Mouse (Mus musculus) liver, embryonic 11.5 days (tissue): ENCODE data around the gene Lyrm2. TPM values are rescaled to one million over a fixed set of nuclear protein-coding genes. Genes with fewer than 3 reads are reported as not detected.
A peak's percentile ranks its signal among the peaks of the same experiment; 100 is the strongest.

Experiments used
- ATAC-seq: fragments of 200-750 bp; cut with Nextera tagmentation; replicated peaks from 2 replicates; pipeline ENCODE4 v1.8.0; 2017; ENCODE audit warnings: moderate number of reproducible peaks, mild to moderate bottlenecking, moderate TSS enrichment, moderate library complexity; ENCODE audit not compliant: low FRiP score
- DNase-seq: peaks from one replicate; pipeline ENCODE4 v3.0.0-alpha.2; 2017; ENCODE audit warnings: low spot score
- H3K27ac ChIP-seq: fragments of 300-500 bp; sonication (generic); 2 replicates; pipeline ENCODE4 v1.5.1; 2014; ENCODE audit warnings: mild to moderate bottlenecking, low read depth, low read length, control low read depth
- H3K27me3 ChIP-seq: fragments of 300-500 bp; sonication (generic); replicated peaks from 2 replicates; pipeline ENCODE4 v1.6.1; 2014; ENCODE audit warnings: low read length, mixed read lengths; ENCODE audit not compliant: control insufficient read depth, insufficient read depth
- H3K36me3 ChIP-seq: fragments of 300-500 bp; sonication (generic); 2 replicates; pipeline ENCODE4 v1.6.1; 2014; ENCODE audit warnings: mild to moderate bottlenecking, low read length, moderate library complexity, mixed read lengths; ENCODE audit not compliant: control insufficient read depth, insufficient read depth
- H3K4me1 ChIP-seq: fragments of 300-500 bp; sonication (generic); replicated peaks from 2 replicates; pipeline ENCODE4 v1.6.1; 2014; ENCODE audit warnings: low read length, mixed read lengths; ENCODE audit not compliant: control insufficient read depth, insufficient read depth
- H3K4me2 ChIP-seq: fragments of 300-500 bp; sonication (generic); 2 replicates; pipeline ENCODE4 v1.6.1; 2014; ENCODE audit warnings: mild to moderate bottlenecking, control low read depth, moderate library complexity
- H3K4me3 ChIP-seq: fragments of 300-500 bp; sonication (generic); 2 replicates; pipeline ENCODE4 v1.5.1; 2014; ENCODE audit warnings: low read depth, low read length, control low read depth
- H3K9ac ChIP-seq: fragments of 300-500 bp; sonication (generic); 2 replicates; pipeline ENCODE4 v1.6.1; 2014; ENCODE audit warnings: low read depth, low read length, control low read depth
- H3K9me3 ChIP-seq: fragments of 300-500 bp; sonication (generic); 2 replicates; pipeline ENCODE4 v1.6.1; 2016; ENCODE audit warnings: low read length, inconsistent platforms, mixed read lengths; ENCODE audit not compliant: control insufficient read depth
- WGBS: fragments of 180-500 bp; shearing (Covaris S2); extraction: QIAGEN DNeasy Blood & Tissue Kit; methylation state at CpG from one replicate; pipeline ENCODE4 v1.1.7; 2014; 5-methylcytosine and 5-hydroxymethylcytosine counted together
- polyA plus RNA-seq: library from polyadenylated mRNA; unstranded; fragments of >200 nt; fragmentation: Nextera tagmentation; extraction: Ambion mirVana; gene quantifications from 2 replicates; pipeline ENCODE4 v1.2.1, GENCODE M21; 2014

Gene Lyrm2
- polyA plus RNA-seq, 1 experiment from 2014 or later, result 68.0 TPM

- H3K27ac ChIP-seq, result no peak overlapping the region
- peaks cover 8% of the 10 kb centered on the region for H3K4me1 ChIP-seq
- DNase-seq (no peak), ATAC-seq (peak; percentile 47; the same call in 1 of the 2 replicates)
- H3K4me3 ChIP-seq, result peak overlapping the region; percentile 18; the same call in 1 of the 2 replicates
- no peaks in the 10 kb centered on the region for H3K27me3 ChIP-seq
- H3K36me3 ChIP-seq, result no peaks in the 10 kb centered on the region
- peak overlapping the region; percentile 51 for H3K4me2 ChIP-seq
- WGBS, result 43% methylated on average over 17 of the region's 17 CpGs
- H3K9ac ChIP-seq, result peak overlapping the region; percentile 46
- H3K9me3 ChIP-seq, result no peaks in the 10 kb centered on the region
These were observed 33.6 kb downstream of the Lyrm2 start for GRCm38 (mm10) chr4:32833494-32834282.

- ATAC-seq (no peak), DNase-seq (no peak)
- WGBS, result 77% methylated on average over 3 of the region's 3 CpGs
- Histone ChIP-seq H3K36me3 (no peaks in the 10 kb centered on the region), H3K9ac (no peak overlapping the region), H3K27ac (no peak overlapping the region), H3K27me3 (no peaks in the 10 kb centered on the region), H3K4me2 (peak overlapping the region; percentile 51; the same call in 1 of the 2 replicates), H3K4me1 (no peaks in the 10 kb centered on the region; the same call in 1 of the 2 replicates), H3K4me3 (no peak overlapping the region), H3K9me3 (no peaks in the 10 kb centered on the region)
These were observed 34.5 kb downstream of the Lyrm2 start for GRCm38 (mm10) chr4:32834541-32834940.

DNA sequence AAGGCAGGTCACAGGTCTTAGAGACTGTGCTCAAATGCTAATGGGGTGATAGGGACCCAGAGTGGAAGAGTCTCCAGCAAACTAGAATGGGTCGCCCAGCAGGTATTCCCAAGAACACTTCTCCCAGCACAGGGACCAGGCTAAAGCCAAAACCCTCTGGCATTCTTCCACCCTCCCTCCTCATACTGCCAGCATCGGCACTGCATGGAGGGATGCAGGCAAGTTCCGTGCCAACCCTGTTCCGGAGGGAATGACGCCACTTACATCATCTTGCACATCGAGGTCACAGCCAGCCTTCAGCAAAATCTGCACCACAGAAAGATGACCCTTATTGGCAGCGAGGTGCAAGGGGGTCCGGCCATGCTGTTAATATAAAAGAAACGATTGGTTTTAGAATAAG lies 36.0 kb downstream of the Lyrm2 start:
- WGBS, result 87% methylated on average over 9 of the region's 9 CpGs
- Histone ChIP-seq H3K4me2 (no peak overlapping the region), H3K27ac (no peak overlapping the region), H3K9ac (no peak overlapping the region), H3K9me3 (no peaks in the 10 kb centered on the region), H3K27me3 (no peaks in the 10 kb centered on the region), H3K4me3 (no peak overlapping the region), H3K4me1 (no peaks in the 10 kb centered on the region), H3K36me3 (no peaks in the 10 kb centered on the region)
- DNase-seq (no peak), ATAC-seq (no peak)

DNA sequence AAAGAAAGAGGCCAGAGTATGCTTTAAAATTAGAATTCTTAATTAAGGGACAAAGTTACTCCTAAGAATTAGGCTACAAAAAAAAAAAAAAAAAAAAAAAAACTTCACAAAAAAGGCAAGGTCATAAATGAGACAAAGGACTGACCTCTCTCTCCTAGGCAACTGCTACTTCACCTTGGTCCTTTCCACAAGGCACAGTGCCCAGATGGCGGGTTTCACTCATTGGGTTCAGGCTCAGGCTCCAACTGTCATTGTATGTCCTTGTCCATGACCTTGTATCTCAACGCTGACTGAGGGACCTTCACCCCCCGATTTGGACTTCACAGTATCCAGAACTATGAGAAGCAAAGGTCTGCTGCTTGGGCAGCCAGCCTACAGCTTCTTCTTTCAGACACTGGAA lies 38.3 kb downstream of the Lyrm2 start:
- no peak for DNase-seq
- Histone ChIP-seq H3K36me3 (no peaks in the 10 kb centered on the region), H3K27me3 (no peaks in the 10 kb centered on the region), H3K4me2 (no peak overlapping the region), H3K9ac (no peak overlapping the region), H3K9me3 (no peaks in the 10 kb centered on the region), H3K4me3 (no peak overlapping the region), H3K4me1 (no peaks in the 10 kb centered on the region), H3K27ac (no peak overlapping the region)
- no peak for ATAC-seq
- 84% methylated on average over 3 of the region's 3 CpGs for WGBS

Other genes with a start within 250 kb of the Lyrm2 start
- gene Gja10, start 197.5 kb upstream of the Lyrm2 start, polyA plus RNA-seq, result 0.09 TPM in 1 of 2 replicates, not detected in the other
- 43.2 and 48.2 TPM in 2 replicates for gene Casp8ap2, start 184.8 kb upstream of the Lyrm2 start, polyA plus RNA-seq
- gene Mdn1, start 143.1 kb upstream of the Lyrm2 start, polyA plus RNA-seq, result 18.3 and 23.8 TPM in 2 replicates
- 3.0 and 3.4 TPM in 2 replicates for gene Ankrd6, start 150.6 kb downstream of the Lyrm2 start, polyA plus RNA-seq
- gene Rragd, start 182.8 kb downstream of the Lyrm2 start, polyA plus RNA-seq, result 4.6 and 4.9 TPM in 2 replicates
- gene Ube2j1, start 231.2 kb downstream of the Lyrm2 start, polyA plus RNA-seq, result 43.6 and 44.3 TPM in 2 replicates